Mouse (Mus musculus): ENCODE data around the gene Tns1. TPM values are rescaled to one million over a fixed set of nuclear protein-coding genes. Genes with fewer than 3 reads are reported as not detected.

Tns1 gene
- polyA plus RNA-seq, 1 experiment, result not detected

GRCm38 (mm10) chr1:73913071-73914005, 210.9 kb downstream of the Tns1 start:
- H3K27ac ChIP-seq (ENCODE audit: insufficient read depth, low read depth, low read length), result no peak overlapping the region
- peaks cover 46% of the 10 kb centered on the region for H3K4me1 ChIP-seq (ENCODE audit: control insufficient read depth, insufficient read depth, low read length)
- TF ChIP-seq CTCF (IDR thresholded peaks at IDR 0.05; ENCODE audit: insufficient read depth, low read depth, low read length) (no peak), POLR2A (IDR thresholded peaks at IDR 0.05; ENCODE audit: insufficient read depth, low read depth, low read length) (no peak)
- H3K4me3 ChIP-seq (ENCODE audit: insufficient read depth, low read depth, low read length), result no peak overlapping the region
- WGBS, result 73% methylated on average over 19 of the region's 19 CpGs

DNA sequence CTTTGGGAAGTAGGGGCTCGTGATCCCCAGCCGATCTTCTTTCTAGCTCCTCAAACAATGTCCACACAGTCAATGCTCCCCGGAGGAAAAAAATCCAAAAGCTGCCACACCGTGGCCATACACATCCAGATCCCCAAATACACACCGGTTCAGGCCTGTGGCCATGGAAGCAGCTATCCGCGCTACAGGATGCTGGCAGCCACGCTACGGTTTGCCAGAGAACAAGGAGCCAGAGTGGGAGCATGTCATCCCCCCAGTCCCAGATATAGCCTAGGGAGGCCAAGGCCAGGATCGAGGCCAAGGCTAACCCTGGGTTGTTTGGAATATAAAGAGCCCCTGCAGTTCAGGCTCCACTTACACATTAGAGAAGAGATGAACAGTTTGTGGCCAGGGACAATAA, 211.8 kb downstream of the Tns1 start:
- no peak for TF ChIP-seq POLR2A (IDR thresholded peaks at IDR 0.05; ENCODE audit: insufficient read depth, low read depth, low read length)
- no peak for TF ChIP-seq CTCF (IDR thresholded peaks at IDR 0.05; ENCODE audit: insufficient read depth, low read depth, low read length)
- WGBS, result 75% methylated on average over 10 of the region's 10 CpGs
- no peak overlapping the region for H3K27ac ChIP-seq (ENCODE audit: insufficient read depth, low read depth, low read length)
- H3K4me1 ChIP-seq (ENCODE audit: control insufficient read depth, insufficient read depth, low read length), result peaks cover 43% of the 10 kb centered on the region
- H3K4me3 ChIP-seq (ENCODE audit: insufficient read depth, low read depth, low read length), result no peak overlapping the region

GRCm38 (mm10) chr1:73911981-73912380, 212.3 kb downstream of the Tns1 start:
- no peak overlapping the region for H3K27ac ChIP-seq (ENCODE audit: insufficient read depth, low read depth, low read length)
- peaks cover 43% of the 10 kb centered on the region for H3K4me1 ChIP-seq (ENCODE audit: control insufficient read depth, insufficient read depth, low read length)
- WGBS, result 90% methylated on average over 8 of the region's 8 CpGs
- TF ChIP-seq CTCF (IDR thresholded peaks at IDR 0.05; ENCODE audit: insufficient read depth, low read depth, low read length) (no peak), POLR2A (IDR thresholded peaks at IDR 0.05; ENCODE audit: insufficient read depth, low read depth, low read length) (no peak)
- H3K4me3 ChIP-seq (ENCODE audit: insufficient read depth, low read depth, low read length), result no peak overlapping the region

GRCm38 (mm10) chr1:73910701-73911100, 213.5 kb downstream of the Tns1 start:
- peaks cover 43% of the 10 kb centered on the region for H3K4me1 ChIP-seq (ENCODE audit: control insufficient read depth, insufficient read depth, low read length)
- H3K4me3 ChIP-seq (ENCODE audit: insufficient read depth, low read depth, low read length), result no peak overlapping the region
- no peak overlapping the region for H3K27ac ChIP-seq (ENCODE audit: insufficient read depth, low read depth, low read length)
- no peak for TF ChIP-seq POLR2A (IDR thresholded peaks at IDR 0.05; ENCODE audit: insufficient read depth, low read depth, low read length)
- no peak for TF ChIP-seq CTCF (IDR thresholded peaks at IDR 0.05; ENCODE audit: insufficient read depth, low read depth, low read length)
- WGBS, result 86% methylated on average over 8 of the region's 8 CpGs

GRCm38 (mm10) chr1:73910111-73910510, 214.1 kb downstream of the Tns1 start:
- WGBS, result 86% methylated on average over 8 of the region's 8 CpGs
- Histone ChIP-seq H3K27ac (ENCODE audit: insufficient read depth, low read depth, low read length) (no peak overlapping the region), H3K4me1 (ENCODE audit: control insufficient read depth, insufficient read depth, low read length) (peaks cover 37% of the 10 kb centered on the region), H3K4me3 (ENCODE audit: insufficient read depth, low read depth, low read length) (no peak overlapping the region)
- no peak for TF ChIP-seq CTCF (IDR thresholded peaks at IDR 0.05; ENCODE audit: insufficient read depth, low read depth, low read length)
- TF ChIP-seq POLR2A (IDR thresholded peaks at IDR 0.05; ENCODE audit: insufficient read depth, low read depth, low read length), result no peak

DNA sequence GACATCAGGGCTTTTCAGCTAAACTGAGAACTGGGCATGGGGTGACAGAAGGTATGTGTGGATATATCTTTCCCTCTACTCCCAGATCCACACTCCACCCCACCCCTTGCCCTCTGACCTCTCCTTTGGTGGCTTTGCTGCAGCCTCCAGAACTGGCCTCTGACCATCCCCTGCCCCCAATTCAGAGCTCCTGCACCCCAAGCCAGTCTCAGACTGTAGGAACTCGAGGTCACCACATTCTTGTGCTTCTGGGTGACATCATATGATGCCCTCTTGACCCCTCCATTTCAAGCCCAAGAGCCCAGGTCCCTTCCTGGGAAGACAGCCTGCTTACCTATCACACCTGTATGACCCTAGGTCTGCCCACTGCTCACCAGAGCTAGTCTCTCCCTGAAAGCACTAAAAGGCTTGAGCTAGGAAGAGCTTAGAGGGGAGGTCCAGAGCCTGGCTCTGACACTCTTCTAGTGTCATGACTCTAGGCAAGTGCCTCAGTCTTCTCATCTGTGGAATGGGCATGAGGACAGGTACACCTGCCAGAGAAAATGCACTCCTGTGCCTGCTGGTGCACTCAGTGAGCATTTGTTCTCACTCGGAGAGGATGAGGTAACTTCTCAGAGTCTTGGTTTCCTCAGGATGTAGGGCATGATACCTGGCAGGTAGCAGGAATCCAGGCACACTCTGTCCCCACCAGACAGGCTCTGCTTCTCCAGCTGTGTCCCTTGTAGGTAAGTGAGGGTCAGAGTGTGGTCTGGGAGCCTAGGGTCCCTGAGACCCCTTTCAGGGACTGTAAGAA, 214.9 kb downstream of the Tns1 start:
- Histone ChIP-seq H3K4me3 (ENCODE audit: insufficient read depth, low read depth, low read length) (no peak overlapping the region), H3K27ac (ENCODE audit: insufficient read depth, low read depth, low read length) (no peak overlapping the region), H3K4me1 (ENCODE audit: control insufficient read depth, insufficient read depth, low read length) (peaks cover 29% of the 10 kb centered on the region)
- WGBS, result 69% methylated on average over 2 of the region's 2 CpGs
- TF ChIP-seq CTCF (IDR thresholded peaks at IDR 0.05; ENCODE audit: insufficient read depth, low read depth, low read length) (no peak), POLR2A (IDR thresholded peaks at IDR 0.05; ENCODE audit: insufficient read depth, low read depth, low read length) (no peak)

- 86% methylated on average over 13 of the region's 13 CpGs for WGBS
- TF ChIP-seq CTCF (IDR thresholded peaks at IDR 0.05; ENCODE audit: insufficient read depth, low read depth, low read length) (no peak), POLR2A (IDR thresholded peaks at IDR 0.05; ENCODE audit: insufficient read depth, low read depth, low read length) (no peak)
- Histone ChIP-seq H3K4me3 (ENCODE audit: insufficient read depth, low read depth, low read length) (no peak overlapping the region), H3K27ac (ENCODE audit: insufficient read depth, low read depth, low read length) (no peak overlapping the region), H3K4me1 (ENCODE audit: control insufficient read depth, insufficient read depth, low read length) (peaks cover 19% of the 10 kb centered on the region)
These were observed 215.9 kb downstream of the Tns1 start for GRCm38 (mm10) chr1:73908081-73908960.

GRCm38 (mm10) chr1:73907166-73907565, 217.1 kb downstream of the Tns1 start:
- Histone ChIP-seq H3K4me1 (ENCODE audit: control insufficient read depth, insufficient read depth, low read length) (peaks cover 25% of the 10 kb centered on the region), H3K27ac (ENCODE audit: insufficient read depth, low read depth, low read length) (no peak overlapping the region), H3K4me3 (ENCODE audit: insufficient read depth, low read depth, low read length) (no peak overlapping the region)
- no peak for TF ChIP-seq CTCF (IDR thresholded peaks at IDR 0.05; ENCODE audit: insufficient read depth, low read depth, low read length)
- TF ChIP-seq POLR2A (IDR thresholded peaks at IDR 0.05; ENCODE audit: insufficient read depth, low read depth, low read length), result no peak
- 96% methylated on average over 28 of the region's 28 CpGs for WGBS
